Mouse (Mus musculus) erythroid progenitor cell, adult 5-6 weeks (primary cell): ENCODE measurements around the gene Lbr. TPM values are rescaled to one million over a fixed set of nuclear protein-coding genes. Genes with fewer than 3 reads are reported as not detected.
A peak's percentile ranks its signal among the peaks of the same experiment; 100 is the strongest.

Experiments used
- ATAC-seq: replicated peaks from 2 replicates; pipeline ENCODE4 v1.8.0; 2016; ENCODE audit warnings: moderate number of reproducible peaks, mild to moderate bottlenecking, moderate TSS enrichment, inconsistent platforms; ENCODE audit not compliant: poor library complexity, low FRiP score, severe bottlenecking
- total RNA-seq, 2 experiments: library from RNA; stranded (forward) in 1 of 2; stranded (reverse) in 1 of 2; fragments of 150-400 nt in 1 of 2; fragments of 186-747, 209-891 nt in 1 of 2; gene quantifications; 2 replicates each; pipeline versions ENCODE4 v1.2.3 to v1.2.4; 2015 to 2017; ENCODE audit warnings: low replicate concordance in 2 of 2

The Lbr gene
- total RNA-seq (2015; ENCODE audit: low replicate concordance) (1,180 and 1,371 TPM in 2 replicates), total RNA-seq (2017; ENCODE audit: low replicate concordance) (1,191 and 1,354 TPM in 2 replicates)

GRCm38 (mm10) chr1:181842781-181843180, at the start of gene Lbr:
Lbr (minus strand) TSS chr1:181843046.
- peak; percentile 54 for ATAC-seq

GRCm38 (mm10) chr1:181889670-181890069, 46.8 kb upstream of the Lbr start:
- ATAC-seq = no peak

- peak; percentile 89 for ATAC-seq
Observed at GRCm38 (mm10) chr1:181888801-181889200, 46.0 kb upstream of the Lbr start.

GRCm38 (mm10) chr1:181881532-181881931, 38.7 kb upstream of the Lbr start:
- ATAC-seq = peak; percentile 56; the same call in 1 of the 2 replicates

- ATAC-seq = no peak
Observed at GRCm38 (mm10) chr1:181880752-181881325, 38.0 kb upstream of the Lbr start.

- ATAC-seq = no peak
Observed at GRCm38 (mm10) chr1:181878436-181878835, 35.6 kb upstream of the Lbr start.

- no peak for ATAC-seq
Observed at GRCm38 (mm10) chr1:181877088-181877487, 34.2 kb upstream of the Lbr start.

GRCm38 (mm10) chr1:181876656-181877055, 33.8 kb upstream of the Lbr start:
- ATAC-seq = no peak

- no peak for ATAC-seq
Observed at GRCm38 (mm10) chr1:181873086-181873920, 30.5 kb upstream of the Lbr start.

- no peak for ATAC-seq
Observed at GRCm38 (mm10) chr1:181872639-181873038, 29.8 kb upstream of the Lbr start.

GRCm38 (mm10) chr1:181866429-181867280, 23.8 kb upstream of the Lbr start:
- no peak for ATAC-seq

- no peak for ATAC-seq
Observed at GRCm38 (mm10) chr1:181865863-181866216, 23.0 kb upstream of the Lbr start.

- ATAC-seq = no peak
Observed at GRCm38 (mm10) chr1:181864971-181865862, 22.4 kb upstream of the Lbr start.

- ATAC-seq = no peak
Observed at GRCm38 (mm10) chr1:181863431-181863830, 20.6 kb upstream of the Lbr start.

- ATAC-seq = no peak
Observed at GRCm38 (mm10) chr1:181862676-181863374, 20.0 kb upstream of the Lbr start.

GRCm38 (mm10) chr1:181861181-181861902, 18.5 kb upstream of the Lbr start:
- 0 out of 2 replicates have a peak, but pooled peaks have one; percentile 36 for ATAC-seq

- no peak for ATAC-seq
Observed at GRCm38 (mm10) chr1:181860659-181861058, 17.8 kb upstream of the Lbr start.

- no peak for ATAC-seq
Observed at GRCm38 (mm10) chr1:181856329-181856728, 13.5 kb upstream of the Lbr start.
